ENCODE assay signal across 9 mouse cellular contexts in the genomic region with DNA sequence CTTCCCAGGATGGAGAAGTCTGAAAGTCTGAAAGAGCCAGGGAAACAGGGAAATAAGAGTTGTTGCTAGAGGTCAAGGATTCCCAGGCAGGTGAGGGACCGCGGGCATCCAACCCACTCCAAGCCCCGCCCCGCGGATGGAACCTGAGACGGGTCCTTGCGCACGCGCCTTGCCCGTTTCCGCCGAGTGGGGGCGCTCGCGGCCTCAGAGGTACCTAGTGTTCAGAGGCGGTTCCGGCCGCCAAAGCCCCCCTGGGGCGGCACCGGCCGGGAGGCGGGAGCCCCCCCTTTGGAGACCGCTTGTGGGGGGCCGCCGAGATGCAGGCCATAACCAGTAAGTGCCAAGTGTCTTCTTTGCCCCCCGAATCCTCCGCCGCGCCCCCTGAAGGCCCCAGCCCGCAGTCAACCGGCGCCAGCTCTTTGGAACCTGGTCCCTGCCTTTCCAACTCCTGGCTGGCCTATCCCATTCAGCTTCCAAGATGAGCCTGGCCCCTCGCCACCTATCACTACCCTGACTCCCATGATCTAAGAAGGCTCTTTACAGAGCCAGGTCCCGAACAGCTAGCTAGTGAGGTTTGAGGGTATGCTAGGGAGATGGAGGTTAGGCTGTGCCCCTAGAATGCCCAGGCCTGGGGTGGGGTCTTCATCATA. TPM values are rescaled to one million over a fixed set of nuclear protein-coding genes. Genes with fewer than 3 reads are reported as not detected.
DNase-seq lines count a peak whose midpoint lies in the region; ATAC-seq and TF ChIP-seq lines count a peak whose summit lies in the region.
"Had no signal": no experiment of that assay in that cellular context is flagged by ENCODE, and none has a peak within 500 bp of the region (broad histone marks: within the 10 kb centered on the region; RNA-seq: fewer than 3 reads in every experiment).

No protein-coding gene starts in this region.

- peaks cover 9% of the 10 kb centered on the region for H3K36me3 ChIP-seq in limb, embryonic 15.5 days
- peaks cover 5% of the 10 kb centered on the region for H3K36me3 ChIP-seq in neural tube, embryonic 15.5 days

- ATAC-seq in limb, embryonic 15.5 days (ENCODE audit: insufficient number of reproducible peaks, low FRiP score, low TSS enrichment, low read depth) = no peak
- ATAC-seq in neural tube, embryonic 15.5 days (ENCODE audit: low FRiP score) = no peak

- no peaks in the 10 kb centered on the region for H3K27me3 ChIP-seq in limb, embryonic 15.5 days
- no peaks in the 10 kb centered on the region for H3K27me3 ChIP-seq in neural tube, embryonic 15.5 days (replicated peaks)

- TF ChIP-seq POLR2A in cortical plate, adult 2 months (IDR thresholded peaks at IDR 0.05; ENCODE audit: extremely low read depth, insufficient read depth, low read length) = no peak

- peak overlapping the region; percentile 40 for H3K4me2 ChIP-seq in limb, embryonic 15.5 days
- peak overlapping the region; percentile 39 for H3K4me2 ChIP-seq in neural tube, embryonic 15.5 days

- peak; percentile 69 for TF ChIP-seq CTCF in layer of hippocampus, adult 2 months (conservative IDR thresholded peaks at IDR 0.05)
- 0 out of 2 replicates have a peak, but pooled peaks have one; percentile 1 for TF ChIP-seq CTCF in cortical plate, adult 2 months (IDR thresholded peaks at IDR 0.05; ENCODE audit: extremely low read depth, insufficient read depth, low read length)

- WGBS in limb, embryonic 15.5 days = 7% methylated on average over 33 of the region's 34 CpGs
- 9% methylated on average over 34 of the region's 34 CpGs for WGBS in neural tube, embryonic 15.5 days

- H3K4me1 ChIP-seq in cortical plate, adult 2 months (ENCODE audit: control insufficient read depth, insufficient read depth, low read length) = peaks cover 7% of the 10 kb centered on the region
- H3K4me1 ChIP-seq in limb, embryonic 15.5 days = peaks cover 10% of the 10 kb centered on the region
- peaks cover 10% of the 10 kb centered on the region for H3K4me1 ChIP-seq in neural tube, embryonic 15.5 days

- H3K27ac ChIP-seq in layer of hippocampus, adult 2 months = no peak overlapping the region
- no peak overlapping the region for H3K27ac ChIP-seq in cortical plate, adult 2 months (ENCODE audit: insufficient read depth, low read length)
- no peak overlapping the region for H3K27ac ChIP-seq in limb, embryonic 15.5 days
- no peak overlapping the region for H3K27ac ChIP-seq in neural tube, embryonic 15.5 days (replicated peaks)

- H3K9me3 ChIP-seq in limb, embryonic 15.5 days = no peaks in the 10 kb centered on the region
- H3K9me3 ChIP-seq in neural tube, embryonic 15.5 days (replicated peaks) = no peaks in the 10 kb centered on the region

- intact Hi-C loops in gastrocnemius, postnatal 36 days (cut with DNase I) = no loop called here

- DNase-seq in layer of hippocampus, adult 2 months (ENCODE audit: low spot score in 2 of 2) = peak in 1 of 2 experiments; percentile 38
- DNase-seq in layer of hippocampus, postnatal 14 days (ENCODE audit: low spot score in 2 of 2) = no peak
- peak; percentile 34 to 37 for DNase-seq in gastrocnemius, postnatal 36 days
- DNase-seq in frontal cortex, postnatal 36 days (ENCODE audit: low spot score in 2 of 2) = no peak
- no peak for DNase-seq in right cerebral cortex, postnatal 4 days

- H3K9ac ChIP-seq in limb, embryonic 15.5 days = no peak overlapping the region
- H3K9ac ChIP-seq in neural tube, embryonic 15.5 days (replicated peaks) = no peak overlapping the region

- H3K4me3 ChIP-seq in layer of hippocampus, adult 2 months = no peak overlapping the region
- no peak overlapping the region for H3K4me3 ChIP-seq in cortical plate, adult 2 months (ENCODE audit: insufficient read depth, low read length)
- peak overlapping the region; percentile 21 for H3K4me3 ChIP-seq in limb, embryonic 15.5 days
- no peak overlapping the region for H3K4me3 ChIP-seq in neural tube, embryonic 15.5 days (replicated peaks)

RNA-seq across cellular contexts. Expression of gene Ccdc136, which starts 6.7 kb away (rescaled TPM):
- total RNA-seq in layer of hippocampus, adult 2 months (2021) = 10 to 100 TPM; 66.9 to 74.2 TPM
- 10 to 100 TPM; 60.0 to 66.7 TPM for total RNA-seq in layer of hippocampus, postnatal 14 days (2021)
- polyA plus RNA-seq in cortical plate, adult 2 months (2012; rRNA removed) = 148 and 150 TPM in 2 replicates
- 10 to 100 TPM; 10.1 to 12.9 TPM for total RNA-seq in gastrocnemius, postnatal 36 days (2021)
- 18.1 and 21.0 TPM in 2 replicates for polyA plus RNA-seq in limb, embryonic 15.5 days (2015; fragmentation: Nextera tagmentation; extraction: Ambion mirVana)
- polyA plus RNA-seq in neural tube, embryonic 15.5 days (2015; fragmentation: Nextera tagmentation; extraction: Ambion mirVana) = 49.2 and 53.6 TPM in 2 replicates

RNA-seq across cellular contexts. Expression of gene Opn1sw, which starts 14.6 kb away (rescaled TPM):
- total RNA-seq in layer of hippocampus, adult 2 months (2021) = not detected
- under 1 TPM; 0.26 to 0.35 TPM for total RNA-seq in layer of hippocampus, postnatal 14 days (2021)
- polyA plus RNA-seq in cortical plate, adult 2 months (2012; rRNA removed) = 0.19 and 0.42 TPM in 2 replicates
- total RNA-seq in gastrocnemius, postnatal 36 days (2021) = under 1 TPM in 1 of 2 experiments, not detected in 1; 0.35 TPM
- 1.1 and 1.3 TPM in 2 replicates for polyA plus RNA-seq in limb, embryonic 15.5 days (2015; fragmentation: Nextera tagmentation; extraction: Ambion mirVana)
- 0.22 and 0.61 TPM in 2 replicates for polyA plus RNA-seq in neural tube, embryonic 15.5 days (2015; fragmentation: Nextera tagmentation; extraction: Ambion mirVana)
- total RNA-seq: adrenal gland, adult 18-20 months had no signal

RNA-seq across cellular contexts. Expression of gene Flnc, which starts 30.2 kb away (rescaled TPM):
- total RNA-seq in layer of hippocampus, adult 2 months (2021) = 1 to 10 TPM; 1.2 to 1.4 TPM
- 1 to 10 TPM; 1.8 to 3.2 TPM for total RNA-seq in layer of hippocampus, postnatal 14 days (2021)
- 0.54 and 0.55 TPM in 2 replicates for polyA plus RNA-seq in cortical plate, adult 2 months (2012; rRNA removed)
- 100 to 1,000 TPM; 403 to 438 TPM for total RNA-seq in gastrocnemius, postnatal 36 days (2021)
- 21.5 and 28.0 TPM in 2 replicates for polyA plus RNA-seq in limb, embryonic 15.5 days (2015; fragmentation: Nextera tagmentation; extraction: Ambion mirVana)
- polyA plus RNA-seq in neural tube, embryonic 15.5 days (2015; fragmentation: Nextera tagmentation; extraction: Ambion mirVana) = 5.2 and 5.3 TPM in 2 replicates

RNA-seq across cellular contexts. Expression of gene Calu, which starts 54.9 kb away (rescaled TPM):
- 10 to 100 TPM; 65.3 to 67.6 TPM for total RNA-seq in layer of hippocampus, adult 2 months (2021)
- 10 to 100 TPM; 89.6 to 95.9 TPM for total RNA-seq in layer of hippocampus, postnatal 14 days (2021)
- polyA plus RNA-seq in cortical plate, adult 2 months (2012; rRNA removed) = 61.8 and 67.4 TPM in 2 replicates
- 10 to 100 TPM; 82.5 to 86.2 TPM for total RNA-seq in gastrocnemius, postnatal 36 days (2021)
- 549 and 573 TPM in 2 replicates for polyA plus RNA-seq in limb, embryonic 15.5 days (2015; fragmentation: Nextera tagmentation; extraction: Ambion mirVana)
- polyA plus RNA-seq in neural tube, embryonic 15.5 days (2015; fragmentation: Nextera tagmentation; extraction: Ambion mirVana) = 158 and 182 TPM in 2 replicates

Comparison
In these comparisons a context has a peak if more than half of its experiments do, and no peak if none do; other contexts are left out.
1. DNase-seq: peak in gastrocnemius, postnatal 36 days (2 of 2); none in layer of hippocampus, postnatal 14 days (0 of 2), frontal cortex, postnatal 36 days (0 of 2) and right cerebral cortex, postnatal 4 days (single experiment).
2. RNA of gene Ccdc136, which starts 6.7 kb away (total RNA-seq): 66.9 to 74.2 TPM in layer of hippocampus, adult 2 months and 60.0 to 66.7 TPM in layer of hippocampus, postnatal 14 days; 10.1 to 12.9 TPM in gastrocnemius, postnatal 36 days; every median in the first group is over 4 times any median in the second.
3. RNA of gene Flnc, which starts 30.2 kb away (total RNA-seq): 403 to 438 TPM in gastrocnemius, postnatal 36 days; 1.8 to 3.2 TPM in layer of hippocampus, postnatal 14 days and 1.2 to 1.4 TPM in layer of hippocampus, adult 2 months; every median in the first group is over 10 times any median in the second.